Mouse (Mus musculus): ENCODE measurements around the gene Pcdh15. TPM values are rescaled to one million over a fixed set of nuclear protein-coding genes. Genes with fewer than 3 reads are reported as not detected.

The Pcdh15 gene
- polyA plus RNA-seq, 1 experiment from 2014 or later = 0.62 TPM

GRCm38 (mm10) chr10:74147966-74148365, 1048.8 kb downstream of the Pcdh15 start:
- Histone ChIP-seq H3K27me3 (ENCODE audit: control insufficient read depth, insufficient read depth, low read length) (no peaks in the 10 kb centered on the region), H3K4me2 (replicated peaks; ENCODE audit: low read depth, low read length) (no peak overlapping the region), H3K9me3 (ENCODE audit: control insufficient read depth, low read length) (no peaks in the 10 kb centered on the region), H3K9ac (ENCODE audit: low read depth, low read length) (no peak overlapping the region), H3K27ac (ENCODE audit: low read depth, low read length) (no peak overlapping the region), H3K36me3 (ENCODE audit: control insufficient read depth, insufficient read depth, low read length) (no peaks in the 10 kb centered on the region), H3K4me1 (ENCODE audit: control insufficient read depth, insufficient read depth, low read length) (no peaks in the 10 kb centered on the region), H3K4me3 (ENCODE audit: low read length) (no peak overlapping the region)
- ATAC-seq (ENCODE audit: low FRiP score, low TSS enrichment) = no peak

GRCm38 (mm10) chr10:74181921-74182320, 1082.8 kb downstream of the Pcdh15 start:
- 45% methylated on average over 3 of the region's 3 CpGs for WGBS
- ATAC-seq (ENCODE audit: low FRiP score, low TSS enrichment) = no peak
- Histone ChIP-seq H3K4me1 (ENCODE audit: control insufficient read depth, insufficient read depth, low read length) (no peaks in the 10 kb centered on the region), H3K36me3 (ENCODE audit: control insufficient read depth, insufficient read depth, low read length) (no peaks in the 10 kb centered on the region), H3K27me3 (ENCODE audit: control insufficient read depth, insufficient read depth, low read length) (no peaks in the 10 kb centered on the region), H3K9me3 (ENCODE audit: control insufficient read depth, low read length) (no peaks in the 10 kb centered on the region), H3K4me3 (ENCODE audit: low read length) (no peak overlapping the region), H3K9ac (ENCODE audit: low read depth, low read length) (no peak overlapping the region), H3K27ac (ENCODE audit: low read depth, low read length) (no peak overlapping the region), H3K4me2 (replicated peaks; ENCODE audit: low read depth, low read length) (no peak overlapping the region)

DNA sequence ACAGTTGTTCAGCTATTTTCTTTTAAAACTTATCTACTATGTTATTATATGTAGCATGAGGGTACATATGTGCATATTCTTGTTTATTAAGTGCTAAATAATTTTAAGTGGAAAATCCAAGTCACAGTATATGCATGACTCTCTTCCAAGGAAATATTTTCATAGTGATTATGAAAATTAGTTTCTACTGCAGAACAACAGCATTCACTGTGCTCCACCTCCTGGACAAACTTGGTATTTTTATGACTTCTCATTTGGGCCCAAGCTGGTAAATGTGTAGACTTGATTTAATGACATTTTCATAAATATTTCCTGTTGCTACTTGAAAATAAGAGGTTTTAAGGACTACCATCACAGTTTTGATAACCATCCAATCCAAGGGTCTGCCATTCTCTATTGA, 1104.5 kb downstream of the Pcdh15 start:
- no peaks in the 10 kb centered on the region for H3K4me1 ChIP-seq (ENCODE audit: control insufficient read depth, insufficient read depth, low read length)
- no peaks in the 10 kb centered on the region for H3K9me3 ChIP-seq (ENCODE audit: control insufficient read depth, low read length)
- no peaks in the 10 kb centered on the region for H3K27me3 ChIP-seq (ENCODE audit: control insufficient read depth, insufficient read depth, low read length)
- H3K4me2 ChIP-seq (replicated peaks; ENCODE audit: low read depth, low read length) = no peak overlapping the region
- H3K4me3 ChIP-seq (ENCODE audit: low read length) = no peak overlapping the region
- H3K36me3 ChIP-seq (ENCODE audit: control insufficient read depth, insufficient read depth, low read length) = no peaks in the 10 kb centered on the region
- H3K9ac ChIP-seq (ENCODE audit: low read depth, low read length) = no peak overlapping the region
- H3K27ac ChIP-seq (ENCODE audit: low read depth, low read length) = no peak overlapping the region
- ATAC-seq (ENCODE audit: low FRiP score, low TSS enrichment) = no peak

- ATAC-seq (ENCODE audit: low FRiP score, low TSS enrichment) = no peak
- no peaks in the 10 kb centered on the region for H3K4me1 ChIP-seq (ENCODE audit: control insufficient read depth, insufficient read depth, low read length)
- H3K4me3 ChIP-seq (ENCODE audit: low read length) = no peak overlapping the region
- no peaks in the 10 kb centered on the region for H3K36me3 ChIP-seq (ENCODE audit: control insufficient read depth, insufficient read depth, low read length)
- H3K9ac ChIP-seq (ENCODE audit: low read depth, low read length) = no peak overlapping the region
- no peaks in the 10 kb centered on the region for H3K27me3 ChIP-seq (ENCODE audit: control insufficient read depth, insufficient read depth, low read length)
- no peaks in the 10 kb centered on the region for H3K9me3 ChIP-seq (ENCODE audit: control insufficient read depth, low read length)
- H3K4me2 ChIP-seq (replicated peaks; ENCODE audit: low read depth, low read length) = no peak overlapping the region
- WGBS = 43% methylated on average over 1 of the region's 1 CpGs
- H3K27ac ChIP-seq (ENCODE audit: low read depth, low read length) = no peak overlapping the region
These were observed 1118.1 kb downstream of the Pcdh15 start for GRCm38 (mm10) chr10:74217268-74217667.

DNA sequence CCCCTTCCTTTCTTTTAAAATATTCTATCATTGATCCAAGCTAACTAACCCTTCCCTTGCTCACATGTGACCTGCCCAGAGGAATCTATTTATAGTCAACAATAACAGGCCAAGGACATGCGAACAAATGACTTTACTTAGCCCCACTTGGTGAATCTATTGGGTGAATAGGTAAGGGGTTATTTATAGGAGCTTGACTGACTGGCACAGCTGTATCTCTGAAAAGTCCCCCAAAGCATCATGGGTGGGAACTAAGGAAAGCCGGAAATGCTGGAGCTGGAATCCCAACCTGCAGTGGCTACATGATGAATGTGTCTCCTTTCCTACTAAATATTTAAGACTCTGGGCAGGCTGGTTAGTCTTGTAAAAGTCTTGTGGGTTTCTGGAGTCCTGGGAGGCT, 1121.3 kb downstream of the Pcdh15 start:
- no peak overlapping the region for H3K4me2 ChIP-seq (replicated peaks; ENCODE audit: low read depth, low read length)
- H3K27ac ChIP-seq (ENCODE audit: low read depth, low read length) = no peak overlapping the region
- no peak overlapping the region for H3K4me3 ChIP-seq (ENCODE audit: low read length)
- H3K4me1 ChIP-seq (ENCODE audit: control insufficient read depth, insufficient read depth, low read length) = no peaks in the 10 kb centered on the region
- WGBS = 86% methylated on average over 2 of the region's 2 CpGs
- H3K27me3 ChIP-seq (ENCODE audit: control insufficient read depth, insufficient read depth, low read length) = no peaks in the 10 kb centered on the region
- H3K36me3 ChIP-seq (ENCODE audit: control insufficient read depth, insufficient read depth, low read length) = no peaks in the 10 kb centered on the region
- no peak for ATAC-seq (ENCODE audit: low FRiP score, low TSS enrichment)
- no peak overlapping the region for H3K9ac ChIP-seq (ENCODE audit: low read depth, low read length)
- no peaks in the 10 kb centered on the region for H3K9me3 ChIP-seq (ENCODE audit: control insufficient read depth, low read length)

- H3K4me2 ChIP-seq (replicated peaks; ENCODE audit: low read depth, low read length) = no peak overlapping the region
- no peaks in the 10 kb centered on the region for H3K9me3 ChIP-seq (ENCODE audit: control insufficient read depth, low read length)
- no peaks in the 10 kb centered on the region for H3K4me1 ChIP-seq (ENCODE audit: control insufficient read depth, insufficient read depth, low read length)
- 76% methylated on average over 15 of the region's 15 CpGs for WGBS
- no peaks in the 10 kb centered on the region for H3K27me3 ChIP-seq (ENCODE audit: control insufficient read depth, insufficient read depth, low read length)
- H3K9ac ChIP-seq (ENCODE audit: low read depth, low read length) = no peak overlapping the region
- no peak overlapping the region for H3K4me3 ChIP-seq (ENCODE audit: low read length)
- no peaks in the 10 kb centered on the region for H3K36me3 ChIP-seq (ENCODE audit: control insufficient read depth, insufficient read depth, low read length)
- ATAC-seq (ENCODE audit: low FRiP score, low TSS enrichment) = no peak
- no peak overlapping the region for H3K27ac ChIP-seq (ENCODE audit: low read depth, low read length)
These were observed 1158.7 kb downstream of the Pcdh15 start for GRCm38 (mm10) chr10:74257716-74258446.

DNA sequence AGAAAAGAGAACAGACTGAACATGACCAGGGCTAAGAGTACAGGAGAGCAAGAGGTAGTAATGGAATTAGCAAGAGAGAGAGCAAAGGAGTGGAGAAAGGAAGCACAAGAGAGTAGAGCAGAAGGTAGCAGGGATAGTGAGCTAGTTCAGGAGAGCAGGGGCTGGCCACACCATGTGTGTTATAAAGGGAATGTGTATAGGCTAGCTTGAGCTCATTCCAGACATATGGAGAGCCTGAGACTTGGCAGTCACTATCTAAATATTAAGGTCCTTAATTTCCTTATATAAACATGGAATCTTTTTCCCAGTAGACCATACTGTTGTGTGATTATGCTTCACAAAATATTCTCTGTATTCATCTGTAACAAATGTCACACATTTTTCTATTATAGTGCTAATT, 1159.5 kb downstream of the Pcdh15 start:
- Histone ChIP-seq H3K9ac (ENCODE audit: low read depth, low read length) (no peak overlapping the region), H3K36me3 (ENCODE audit: control insufficient read depth, insufficient read depth, low read length) (no peaks in the 10 kb centered on the region), H3K27ac (ENCODE audit: low read depth, low read length) (no peak overlapping the region), H3K27me3 (ENCODE audit: control insufficient read depth, insufficient read depth, low read length) (no peaks in the 10 kb centered on the region), H3K4me1 (ENCODE audit: control insufficient read depth, insufficient read depth, low read length) (no peaks in the 10 kb centered on the region), H3K9me3 (ENCODE audit: control insufficient read depth, low read length) (no peaks in the 10 kb centered on the region), H3K4me2 (replicated peaks; ENCODE audit: low read depth, low read length) (no peak overlapping the region), H3K4me3 (ENCODE audit: low read length) (no peak overlapping the region)
- no peak for ATAC-seq (ENCODE audit: low FRiP score, low TSS enrichment)

- Histone ChIP-seq H3K27me3 (ENCODE audit: control insufficient read depth, insufficient read depth, low read length) (no peaks in the 10 kb centered on the region), H3K9ac (ENCODE audit: low read depth, low read length) (no peak overlapping the region), H3K9me3 (ENCODE audit: control insufficient read depth, low read length) (no peaks in the 10 kb centered on the region), H3K4me3 (ENCODE audit: low read length) (no peak overlapping the region), H3K27ac (ENCODE audit: low read depth, low read length) (no peak overlapping the region), H3K36me3 (ENCODE audit: control insufficient read depth, insufficient read depth, low read length) (no peaks in the 10 kb centered on the region), H3K4me1 (ENCODE audit: control insufficient read depth, insufficient read depth, low read length) (no peaks in the 10 kb centered on the region), H3K4me2 (replicated peaks; ENCODE audit: low read depth, low read length) (no peak overlapping the region)
- 50% methylated on average over 6 of the region's 6 CpGs for WGBS
- ATAC-seq (ENCODE audit: low FRiP score, low TSS enrichment) = peak; percentile 81; the same call in 1 of the 2 replicates
These were observed 1170.6 kb downstream of the Pcdh15 start for GRCm38 (mm10) chr10:74269637-74270269.

- Histone ChIP-seq H3K9me3 (ENCODE audit: control insufficient read depth, low read length) (no peaks in the 10 kb centered on the region), H3K27ac (ENCODE audit: low read depth, low read length) (no peak overlapping the region), H3K4me1 (ENCODE audit: control insufficient read depth, insufficient read depth, low read length) (no peaks in the 10 kb centered on the region), H3K4me3 (ENCODE audit: low read length) (no peak overlapping the region), H3K9ac (ENCODE audit: low read depth, low read length) (no peak overlapping the region), H3K27me3 (ENCODE audit: control insufficient read depth, insufficient read depth, low read length) (no peaks in the 10 kb centered on the region), H3K36me3 (ENCODE audit: control insufficient read depth, insufficient read depth, low read length) (no peaks in the 10 kb centered on the region), H3K4me2 (replicated peaks; ENCODE audit: low read depth, low read length) (no peak overlapping the region)
- WGBS = 78% methylated on average over 5 of the region's 5 CpGs
- ATAC-seq (ENCODE audit: low FRiP score, low TSS enrichment) = no peak
These were observed 1171.8 kb downstream of the Pcdh15 start for GRCm38 (mm10) chr10:74270894-74271293.
